Mouse (Mus musculus) megakaryocyte, adult 5-6 weeks (primary cell): ENCODE measurements around the gene Vdac2. TPM values are rescaled to one million over a fixed set of nuclear protein-coding genes. Genes with fewer than 3 reads are reported as not detected.

Experiments used
- ATAC-seq: 2 replicates; pipeline ENCODE4 v1.8.0; 2016; ENCODE audit warnings: mild to moderate bottlenecking, inconsistent platforms; ENCODE audit not compliant: poor library complexity, severe bottlenecking
- total RNA-seq, 2 experiments: library from RNA; stranded (forward) in 1 of 2; stranded (reverse) in 1 of 2; fragments of 153-499, 151-499 nt in 1 of 2; fragments of 221-1000, 200-1000 nt in 1 of 2; gene quantifications; 2 replicates each; pipeline versions ENCODE4 v1.2.3 to v1.2.4; 2015 to 2017

The Vdac2 gene
- total RNA-seq (2015) = 293 and 324 TPM in 2 replicates
- 231 and 287 TPM in 2 replicates for total RNA-seq (2017)

- ATAC-seq = no peak
Observed at GRCm38 (mm10) chr14:21824938-21825337, at the start of gene Vdac2. Gene Vdac2, plus strand, starts transcription at chr14:21825238.

- no peak for ATAC-seq
Observed at GRCm38 (mm10) chr14:21776201-21776600, 48.8 kb upstream of the Vdac2 start.

- no peak for ATAC-seq
Observed at GRCm38 (mm10) chr14:21786500-21786899, 38.5 kb upstream of the Vdac2 start.

- no peak for ATAC-seq
Observed at GRCm38 (mm10) chr14:21787374-21787773, 37.7 kb upstream of the Vdac2 start.

- no peak for ATAC-seq
Observed at GRCm38 (mm10) chr14:21788121-21788520, 36.9 kb upstream of the Vdac2 start.

GRCm38 (mm10) chr14:21790585-21791251 lies 34.3 kb upstream of the Vdac2 start:
- ATAC-seq = no peak

- no peak for ATAC-seq
Observed at GRCm38 (mm10) chr14:21791722-21792121, 33.3 kb upstream of the Vdac2 start.

- no peak for ATAC-seq
Observed at GRCm38 (mm10) chr14:21792250-21792649, 32.8 kb upstream of the Vdac2 start.

- no peak for ATAC-seq
Observed at GRCm38 (mm10) chr14:21800641-21801040, 24.4 kb upstream of the Vdac2 start.

GRCm38 (mm10) chr14:21801624-21802023 lies 23.4 kb upstream of the Vdac2 start:
- ATAC-seq = no peak

- ATAC-seq = no peak
Observed at GRCm38 (mm10) chr14:21802543-21803206, 22.4 kb upstream of the Vdac2 start.

- ATAC-seq = no peak
Observed at GRCm38 (mm10) chr14:21806203-21806602, 18.8 kb upstream of the Vdac2 start.

- no peak for ATAC-seq
Observed at GRCm38 (mm10) chr14:21806631-21807160, 18.3 kb upstream of the Vdac2 start.

- ATAC-seq = peak; percentile 83
Observed at GRCm38 (mm10) chr14:21808208-21808922, 16.7 kb upstream of the Vdac2 start.

GRCm38 (mm10) chr14:21809418-21809817 lies 15.6 kb upstream of the Vdac2 start:
- ATAC-seq = no peak

GRCm38 (mm10) chr14:21811301-21811700 lies 13.7 kb upstream of the Vdac2 start:
- ATAC-seq = peak; percentile 60

GRCm38 (mm10) chr14:21811744-21812393 lies 13.2 kb upstream of the Vdac2 start:
- 0 out of 2 replicates have a peak, but pooled peaks have one; percentile 16 for ATAC-seq

- peak; percentile 61 for ATAC-seq
Observed at GRCm38 (mm10) chr14:21812590-21813162, 12.4 kb upstream of the Vdac2 start.

- peak; percentile 66 for ATAC-seq
Observed at GRCm38 (mm10) chr14:21813216-21813615, 11.8 kb upstream of the Vdac2 start.

GRCm38 (mm10) chr14:21813847-21814246 lies 11.2 kb upstream of the Vdac2 start:
- peak; percentile 44; the same call in 1 of the 2 replicates for ATAC-seq

- ATAC-seq = no peak
Observed at GRCm38 (mm10) chr14:21814606-21815005, 10.4 kb upstream of the Vdac2 start.
